Mouse (Mus musculus) thymus, postnatal 4 days (tissue): ENCODE data around the gene Apbb2.

Experiments
- DNase-seq: peaks from one replicate; pipeline ENCODE4 v3.0.0; 2021

Apbb2 gene

GRCm38 (mm10) chr5:66408546-66408945, 210.0 kb downstream of the Apbb2 start:
- DNase-seq: no peak

GRCm38 (mm10) chr5:66407948-66408347, 210.6 kb downstream of the Apbb2 start:
- DNase-seq: no peak

DNA sequence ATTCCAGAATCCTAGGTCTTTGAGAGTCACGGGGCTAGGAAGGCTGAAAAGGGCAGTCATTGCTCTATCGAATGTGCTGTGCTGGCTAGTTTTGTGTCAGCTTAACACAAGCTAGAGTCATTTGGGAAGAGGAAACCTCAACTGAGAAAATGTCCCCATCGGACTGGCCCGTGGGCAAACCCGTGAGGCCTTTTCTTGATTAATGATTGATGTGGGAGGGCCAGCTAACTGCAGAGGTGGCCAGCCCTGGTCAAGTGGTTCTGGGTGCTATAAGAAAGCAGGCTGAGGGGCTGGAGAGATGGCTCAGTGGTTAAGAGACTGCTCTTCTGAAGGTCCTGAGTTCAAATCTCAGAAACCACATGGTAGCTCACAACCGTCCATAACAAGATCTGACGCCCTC, 212.2 kb downstream of the Apbb2 start:
- DNase-seq: no peak

- DNase-seq: no peak
These were observed 212.7 kb downstream of the Apbb2 start for GRCm38 (mm10) chr5:66405731-66406399.

DNA sequence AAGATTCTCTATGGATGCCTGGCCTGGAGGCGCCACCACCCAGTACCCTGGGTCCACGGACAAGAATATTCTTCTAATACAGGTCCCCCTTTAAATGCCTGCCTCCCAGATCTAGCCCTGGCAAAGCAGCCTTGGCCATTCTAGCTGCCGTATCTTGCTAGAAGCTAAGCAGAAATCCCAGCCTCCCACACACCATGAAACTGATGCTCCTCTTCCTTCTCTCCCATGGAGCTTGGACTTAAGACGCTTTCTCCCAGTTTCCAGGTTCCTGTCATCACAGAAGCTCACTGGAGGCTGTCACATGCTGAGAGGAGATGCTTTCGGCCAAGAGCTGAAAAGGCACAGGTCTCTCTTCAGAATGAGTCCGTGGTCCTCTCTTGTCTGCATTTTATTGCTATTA, 213.3 kb downstream of the Apbb2 start:
- no peak for DNase-seq

DNA sequence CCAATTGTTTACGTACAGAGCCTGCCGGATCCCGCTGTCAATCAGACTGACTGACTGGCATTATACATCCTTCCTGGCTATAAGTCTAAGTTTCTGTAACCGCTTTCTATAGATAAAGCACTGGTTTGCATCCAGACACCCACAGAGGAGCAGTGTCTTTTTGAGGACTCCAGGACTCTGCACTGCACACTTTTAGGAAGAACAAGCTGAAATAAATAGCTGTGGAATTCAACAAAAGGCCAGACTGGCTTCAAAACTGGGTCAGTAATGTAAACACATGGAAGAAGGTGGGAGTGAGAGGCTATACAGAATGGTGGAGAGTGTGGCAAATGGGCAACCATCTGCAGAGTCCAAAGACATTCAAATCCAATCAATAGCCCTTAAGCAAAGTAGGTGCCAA, 218.0 kb downstream of the Apbb2 start:
- DNase-seq: no peak

- no peak for DNase-seq
These were observed 219.3 kb downstream of the Apbb2 start for GRCm38 (mm10) chr5:66399264-66399620.

DNA sequence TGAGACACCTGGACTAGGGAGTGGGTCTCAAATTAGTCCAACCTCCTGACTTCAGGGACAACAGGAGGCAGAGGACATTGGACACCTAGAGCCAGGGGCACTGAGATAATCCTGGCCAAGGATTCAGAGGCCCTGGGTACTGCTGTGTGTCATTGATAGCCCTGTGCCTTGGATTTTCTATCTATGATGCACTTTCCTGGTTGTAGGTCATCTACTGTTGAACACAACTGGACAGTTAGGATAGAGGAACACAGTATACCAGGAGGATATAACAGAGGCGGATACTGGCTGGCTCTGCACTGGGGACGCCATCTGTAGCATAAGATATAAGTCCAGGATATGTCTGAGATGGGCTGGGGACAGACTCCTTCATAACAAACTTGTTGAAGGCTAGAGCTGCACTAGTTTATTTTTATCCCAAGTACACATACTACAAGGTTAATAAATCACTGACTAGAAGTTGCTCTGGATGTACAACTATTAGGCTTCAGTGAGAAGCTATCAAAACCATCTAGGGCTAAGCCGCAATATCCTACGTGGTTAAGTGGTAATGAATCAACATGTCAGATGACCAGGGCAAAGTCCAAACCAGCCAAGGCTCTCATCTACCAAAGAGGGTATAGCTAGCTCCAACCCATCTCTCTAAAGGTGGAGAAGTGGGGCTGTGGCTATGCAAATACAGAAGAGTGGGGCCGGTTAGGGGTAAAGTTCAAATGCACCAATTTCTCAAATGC, 219.9 kb downstream of the Apbb2 start:
- DNase-seq: no peak

GRCm38 (mm10) chr5:66393767-66394446, 224.7 kb downstream of the Apbb2 start:
- no peak for DNase-seq

DNA sequence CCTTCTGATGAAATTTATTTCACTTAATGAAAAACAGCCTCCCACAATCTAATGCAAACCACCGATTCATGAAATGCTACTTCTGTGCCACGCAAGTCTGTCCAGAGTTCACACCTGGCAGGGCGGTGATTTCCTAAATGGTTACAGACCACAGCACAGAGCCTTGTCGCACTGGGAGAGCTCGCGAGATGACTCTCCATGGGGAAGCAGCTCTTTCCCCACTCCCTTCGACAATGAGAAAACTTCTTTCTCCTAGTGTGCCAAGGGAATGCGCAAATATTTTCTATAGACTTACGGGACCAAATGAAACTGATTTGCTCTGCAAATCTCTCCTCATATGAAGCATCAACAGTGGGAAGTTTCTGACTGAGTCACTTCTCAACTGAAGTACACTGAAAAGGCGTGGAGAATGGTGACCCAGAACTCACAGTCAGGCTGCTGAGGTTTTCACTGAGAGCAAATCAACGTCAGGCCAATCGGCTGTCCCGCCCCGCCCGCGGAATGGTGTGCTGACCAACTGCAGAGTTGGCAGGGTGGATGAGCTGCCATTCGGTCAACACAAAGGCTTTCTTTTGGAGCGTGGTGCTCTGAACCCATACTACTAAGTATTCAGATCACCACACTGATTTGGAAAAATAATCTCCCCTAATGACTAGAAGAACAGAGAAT, 225.6 kb downstream of the Apbb2 start:
- DNase-seq: no peak

DNA sequence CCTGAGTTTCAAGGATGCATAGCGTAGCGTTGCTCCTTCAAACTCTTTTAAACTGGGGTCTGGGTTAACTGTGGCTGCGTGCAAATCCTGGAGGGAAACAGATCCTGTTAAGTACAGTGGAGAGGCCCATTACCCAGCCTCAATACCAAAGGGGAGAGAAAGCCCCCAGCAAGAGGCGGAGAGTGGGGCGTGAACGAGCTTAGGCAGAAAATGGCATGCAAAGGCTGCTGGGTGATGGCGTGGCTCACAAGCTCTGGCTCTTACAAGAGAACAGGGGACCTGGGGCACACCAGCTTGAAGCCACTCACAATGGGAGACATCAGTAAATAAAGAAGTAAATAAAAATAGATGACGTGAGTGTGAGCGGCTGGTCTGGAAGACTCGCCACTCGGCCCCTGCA, 226.8 kb downstream of the Apbb2 start:
- no peak for DNase-seq

DNA sequence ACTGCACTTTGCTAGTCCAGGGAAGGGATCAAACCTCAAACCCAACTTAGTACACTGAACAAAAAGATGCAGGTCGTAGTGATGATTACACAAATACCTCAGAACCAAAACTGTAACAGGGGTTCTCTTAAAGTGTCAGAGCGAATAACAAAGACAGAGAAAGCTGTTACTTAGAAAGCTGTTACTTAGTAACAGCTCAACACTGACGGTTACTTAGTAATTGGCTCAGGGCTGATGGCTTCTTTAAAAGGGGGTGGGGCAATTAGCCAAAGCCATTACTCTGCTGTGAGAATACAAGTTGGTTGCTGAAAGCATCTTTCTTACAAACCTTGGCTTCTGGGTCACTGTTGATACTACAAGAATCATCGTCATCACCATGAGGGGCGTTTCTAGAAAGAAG, 227.3 kb downstream of the Apbb2 start:
- no peak for DNase-seq

DNA sequence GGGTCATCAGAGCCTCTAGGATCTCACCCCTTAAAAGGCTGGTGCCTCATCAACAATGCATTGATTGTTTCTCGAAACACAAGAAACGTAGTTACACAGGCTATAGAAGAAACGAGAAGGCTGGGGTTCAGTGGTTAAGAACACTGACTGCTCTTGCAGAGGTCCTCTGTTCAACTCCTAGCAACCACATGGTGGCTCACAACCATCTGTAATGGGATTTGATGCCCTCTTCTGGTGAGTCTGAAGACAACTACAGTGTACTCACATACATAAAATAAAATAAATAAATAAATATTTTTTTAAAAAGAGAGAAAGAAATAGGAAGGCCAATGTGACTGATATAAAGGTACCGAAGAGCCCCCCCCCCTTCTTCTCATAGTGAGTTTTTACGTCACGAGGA, 228.0 kb downstream of the Apbb2 start:
- no peak for DNase-seq

GRCm38 (mm10) chr5:66387481-66387880, 231.1 kb downstream of the Apbb2 start:
- no peak for DNase-seq

GRCm38 (mm10) chr5:66385636-66386035, 232.9 kb downstream of the Apbb2 start:
- peak; percentile 66 for DNase-seq

DNA sequence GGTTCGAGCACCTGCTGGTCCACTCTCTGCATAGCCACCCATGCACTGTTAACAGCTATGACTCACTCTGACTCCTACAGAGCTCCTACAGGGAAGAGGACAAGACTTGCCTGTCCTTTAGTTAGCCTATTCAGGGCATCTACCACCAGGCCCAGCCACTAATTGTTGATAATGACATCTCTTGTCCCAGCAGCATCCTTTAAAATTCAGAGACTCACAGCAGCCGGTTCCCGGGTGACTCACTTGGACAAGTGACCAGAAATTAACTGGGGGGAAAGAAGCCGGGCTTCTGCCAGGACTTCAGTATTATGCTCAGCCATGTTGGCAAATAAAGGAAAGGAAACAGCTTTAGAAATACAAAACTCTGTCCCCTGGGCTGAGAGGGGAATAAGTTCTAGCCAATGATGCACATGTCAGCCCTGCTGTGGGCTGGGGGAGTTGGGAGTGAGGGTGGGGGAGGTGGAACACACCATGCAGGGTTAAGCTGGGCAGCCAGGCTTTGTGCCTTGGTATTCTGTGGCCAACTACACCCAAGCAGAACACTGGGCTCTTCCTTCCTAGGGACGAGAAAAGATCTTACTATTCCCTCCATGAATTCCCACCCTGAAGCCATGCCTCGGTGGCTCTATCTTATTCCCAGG, 233.7 kb downstream of the Apbb2 start:
- no peak for DNase-seq

DNA sequence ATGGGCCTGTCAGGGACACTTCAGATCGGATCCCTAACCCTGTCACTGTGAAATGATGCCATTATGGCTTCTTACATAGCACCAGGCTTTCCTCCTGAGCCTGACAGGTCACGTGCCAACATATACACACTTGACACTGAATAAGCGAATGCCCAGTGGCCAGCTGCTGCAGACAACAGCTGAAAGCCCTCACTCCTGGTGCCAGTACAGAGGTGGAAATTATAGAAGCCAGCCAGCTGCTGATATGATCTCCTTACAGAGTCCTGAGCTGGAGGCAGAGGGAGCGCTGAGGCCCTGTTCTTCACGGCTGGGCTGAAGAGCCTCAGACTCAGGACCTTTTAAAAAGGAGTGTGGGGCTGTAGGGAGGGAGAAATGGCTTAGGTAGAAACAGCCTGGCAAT, 234.5 kb downstream of the Apbb2 start:
- DNase-seq: no peak

DNA sequence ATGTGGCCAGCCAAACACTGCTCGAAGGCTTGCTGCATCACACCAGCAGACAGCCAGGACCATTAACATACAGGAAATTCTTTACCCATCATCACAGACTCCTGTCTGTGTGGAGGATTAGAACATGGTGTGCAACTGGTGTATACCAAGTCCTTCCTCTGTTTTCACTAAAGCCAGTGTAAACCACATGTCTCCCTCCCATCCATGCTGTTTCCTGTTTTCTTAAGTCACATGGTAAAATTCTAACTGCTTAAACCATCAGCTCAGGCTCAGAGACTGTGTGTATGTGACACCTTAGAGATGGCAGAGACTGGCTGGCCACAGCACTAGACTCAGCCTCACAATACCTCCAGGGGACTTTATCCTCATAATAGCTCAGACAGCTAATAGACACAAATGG, 236.5 kb downstream of the Apbb2 start:
- DNase-seq: no peak

DNA sequence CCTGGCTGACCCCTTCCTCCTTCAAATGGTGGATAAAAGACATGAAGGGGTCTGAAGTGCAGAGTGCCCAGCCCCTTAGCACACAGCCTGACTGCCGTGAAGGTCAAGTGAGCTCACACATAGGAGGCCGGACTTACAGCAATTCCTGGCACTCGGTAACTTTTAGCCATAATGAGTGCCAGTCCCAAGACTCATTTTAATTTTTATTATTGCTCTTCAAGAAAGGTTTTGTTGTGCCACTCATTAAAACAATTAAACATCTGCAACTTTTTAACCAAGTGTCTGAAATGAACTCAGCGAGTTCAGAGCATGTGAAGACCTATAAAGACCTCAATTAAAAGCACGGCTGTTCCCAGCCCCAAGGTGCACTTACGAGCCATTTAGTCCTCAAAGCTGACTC, 239.6 kb downstream of the Apbb2 start:
- DNase-seq: no peak

- DNase-seq: no peak
These were observed 241.9 kb downstream of the Apbb2 start for GRCm38 (mm10) chr5:66376589-66377270.

- DNase-seq: no peak
These were observed 244.2 kb downstream of the Apbb2 start for GRCm38 (mm10) chr5:66374413-66374812.

GRCm38 (mm10) chr5:66373515-66374164, 244.9 kb downstream of the Apbb2 start:
- DNase-seq: no peak
